Mouse (Mus musculus) olfactory bulb, adult 2 months (tissue): ENCODE measurements around the gene Gpr61. TPM values are rescaled to one million over a fixed set of nuclear protein-coding genes. Genes with fewer than 3 reads are reported as not detected.

Experiments used
- H3K27ac ChIP-seq: fragments of 200-500 bp; 2 replicates; pipeline ENCODE4 v1.5.1; 2012; ENCODE audit warnings: low read depth, low read length; ENCODE audit not compliant: insufficient read depth
- H3K4me1 ChIP-seq: fragments of 200-500 bp; 2 replicates; pipeline ENCODE4 v1.6.1; 2012; ENCODE audit warnings: low read length; ENCODE audit not compliant: control insufficient read depth, insufficient read depth
- H3K4me3 ChIP-seq: fragments of 200-500 bp; 2 replicates; pipeline ENCODE4 v1.5.1; 2012; ENCODE audit warnings: mild to moderate bottlenecking, low read depth, low read length, moderate library complexity; ENCODE audit not compliant: insufficient read depth
- CTCF ChIP-seq: fragments of 200-500 bp; IDR thresholded peaks from 2 replicates; pipeline ENCODE4 v1.5.1; 2012; ENCODE audit warnings: low read depth, mild to moderate bottlenecking, low read length, moderate library complexity; ENCODE audit not compliant: insufficient read depth
- POLR2A ChIP-seq: fragments of 200-500 bp; IDR thresholded peaks from 2 replicates; pipeline ENCODE4 v1.6.1; 2012; ENCODE audit warnings: mild to moderate bottlenecking, low read depth, low read length, moderate library complexity; ENCODE audit not compliant: insufficient read depth
- WGBS: fragments of 180-500 bp; shearing (Covaris S2); methylation state at CpG from one replicate; pipeline ENCODE4 v1.1.7; 2018; 5-methylcytosine and 5-hydroxymethylcytosine counted together
- polyA plus RNA-seq: library from polyadenylated mRNA; stranded (reverse); fragments of >200 nt; gene quantifications from 2 replicates; pipeline ENCODE4 v1.2.4, GENCODE M21; 2012; ENCODE audit warnings: low replicate concordance; ENCODE audit not compliant: missing spikeins, insufficient read depth, insufficient read length

The Gpr61 gene
- not detected in 2 replicates for polyA plus RNA-seq

GRCm38 (mm10) chr3:108154656-108155055 is at the start of gene Gpr61:
Gene Gpr61, minus strand, starts transcription at chr3:108154882.
- Histone ChIP-seq H3K27ac (peak within 1 kb of the TSS; percentile 90), H3K4me1 (peaks cover 37% of the 10 kb centered on the region), H3K4me3 (peak within 1 kb of the TSS; percentile 79)
- peak; percentile 45 for TF ChIP-seq POLR2A
- no peak for TF ChIP-seq CTCF
- 29% methylated on average over 4 of the region's 4 CpGs for WGBS

GRCm38 (mm10) chr3:108204470-108204869 is 49.8 kb upstream of the Gpr61 start:
- WGBS, result 87% methylated on average over 11 of the region's 11 CpGs
- TF ChIP-seq CTCF (no peak), POLR2A (no peak)
- Histone ChIP-seq H3K4me1 (peaks cover 57% of the 10 kb centered on the region), H3K4me3 (no peak overlapping the region), H3K27ac (no peak overlapping the region)

- H3K27ac ChIP-seq, result peak overlapping the region; percentile 4; the same call in 1 of the 2 replicates
- WGBS, result 72% methylated on average over 11 of the region's 11 CpGs
- H3K4me1 ChIP-seq, result peaks cover 56% of the 10 kb centered on the region
- no peak overlapping the region for H3K4me3 ChIP-seq
- TF ChIP-seq CTCF (peak; percentile 53; the same call in 1 of the 2 replicates), POLR2A (no peak)
These were observed 49.1 kb upstream of the Gpr61 start for GRCm38 (mm10) chr3:108203621-108204325.

GRCm38 (mm10) chr3:108203212-108203611 is 48.5 kb upstream of the Gpr61 start:
- Histone ChIP-seq H3K4me1 (peaks cover 53% of the 10 kb centered on the region), H3K27ac (no peak overlapping the region), H3K4me3 (no peak overlapping the region)
- 95% methylated on average over 13 of the region's 13 CpGs for WGBS
- TF ChIP-seq CTCF, result no peak
- TF ChIP-seq POLR2A, result no peak

GRCm38 (mm10) chr3:108202506-108202905 is 47.8 kb upstream of the Gpr61 start:
- peaks cover 51% of the 10 kb centered on the region for H3K4me1 ChIP-seq
- no peak overlapping the region for H3K4me3 ChIP-seq
- peak overlapping the region; percentile 31; the same call in 1 of the 2 replicates for H3K27ac ChIP-seq
- TF ChIP-seq CTCF (no peak), POLR2A (no peak)

GRCm38 (mm10) chr3:108200329-108201323 is 45.9 kb upstream of the Gpr61 start, which contains the start of gene Cyb561d1:
Gene Cyb561d1, minus strand, starts transcription at chr3:108201212.
- H3K4me3 ChIP-seq, result peak within 1 kb of the TSS; percentile 97
- H3K4me1 ChIP-seq, result peaks cover 53% of the 10 kb centered on the region
- WGBS, result 1% methylated on average over 44 of the region's 44 CpGs
- peak; percentile 51; the same call in 1 of the 2 replicates for TF ChIP-seq POLR2A
- no peak; the same call in 1 of the 2 replicates for TF ChIP-seq CTCF
- peak within 1 kb of the TSS; percentile 91 for H3K27ac ChIP-seq

GRCm38 (mm10) chr3:108199231-108199630 is 44.5 kb upstream of the Gpr61 start:
- Histone ChIP-seq H3K4me3 (no peak overlapping the region), H3K27ac (peak overlapping the region; percentile 91), H3K4me1 (peaks cover 56% of the 10 kb centered on the region)
- 98% methylated on average over 6 of the region's 6 CpGs for WGBS
- TF ChIP-seq CTCF (no peak), POLR2A (no peak)

- 12% methylated on average over 14 of the region's 14 CpGs for WGBS
- Histone ChIP-seq H3K27ac (peak overlapping the region; percentile 92), H3K4me3 (peak overlapping the region; percentile 17), H3K4me1 (peaks cover 53% of the 10 kb centered on the region)
- no peak for TF ChIP-seq CTCF
- TF ChIP-seq POLR2A, result no peak
These were observed 42.4 kb upstream of the Gpr61 start for GRCm38 (mm10) chr3:108197066-108197497.
